Mouse (Mus musculus) liver, embryonic 14.5 days (tissue): ENCODE data around the gene Cep85l. TPM values are rescaled to one million over a fixed set of nuclear protein-coding genes. Genes with fewer than 3 reads are reported as not detected.

Experiments
- ATAC-seq: fragments of 200-750 bp; cut with Nextera tagmentation; 2 replicates; pipeline ENCODE4 v1.8.0; 2017; ENCODE audit warnings: moderate number of reproducible peaks, mild to moderate bottlenecking, moderate library complexity; ENCODE audit not compliant: insufficient read depth
- DNase-seq, 3 experiments: peaks; one replicate each; pipeline ENCODE4 v3.0.0-alpha.2; 2012 to 2013; ENCODE audit warnings: low read depth in 3 of 3, low spot score in 3 of 3
- H3K27ac ChIP-seq: fragments of 300-500 bp; sonication (generic); 2 replicates; pipeline ENCODE4 v1.5.1; 2014; ENCODE audit warnings: moderate library complexity, mild to moderate bottlenecking, control low read depth, inconsistent platforms
- H3K27me3 ChIP-seq: fragments of 300-500 bp; sonication (generic); 2 replicates; pipeline ENCODE4 v1.6.1; 2014; ENCODE audit warnings: mild to moderate bottlenecking, low read length, moderate library complexity; ENCODE audit not compliant: control insufficient read depth, insufficient read depth
- H3K36me3 ChIP-seq: fragments of 300-500 bp; sonication (generic); replicated peaks from 2 replicates; pipeline ENCODE4 v1.6.1; 2014; ENCODE audit warnings: low read depth; ENCODE audit not compliant: control insufficient read depth, insufficient read depth
- H3K4me1 ChIP-seq, 2 experiments: fragments of 200-500 bp in 1 of 2; fragments of 300-500 bp in 1 of 2; sonication (generic) in 1 of 2; replicated peaks; 2 replicates each; pipeline ENCODE4 v1.6.1; 2012 to 2014; ENCODE audit warnings: antibody characterized with exemption in 1 of 2, inconsistent platforms in 1 of 2, low read length in 1 of 2; ENCODE audit not compliant: control insufficient read depth in 2 of 2, insufficient read depth in 2 of 2
- H3K4me2 ChIP-seq: fragments of 300-500 bp; sonication (generic); 2 replicates; pipeline ENCODE4 v1.6.1; 2014; ENCODE audit warnings: low read depth, mild to moderate bottlenecking, control low read depth, moderate library complexity
- H3K4me3 ChIP-seq, 2 experiments: fragments of 200-500 bp in 1 of 2; fragments of 300-500 bp in 1 of 2; sonication (generic) in 1 of 2; 2 replicates each; pipeline ENCODE4 v1.5.1; 2012 to 2014; ENCODE audit warnings: low read depth in 2 of 2, low read length in 2 of 2, mild to moderate bottlenecking in 2 of 2, control low read depth in 1 of 2, inconsistent platforms in 1 of 2, moderate library complexity in 1 of 2; ENCODE audit not compliant: insufficient read depth in 1 of 2
- H3K9ac ChIP-seq: fragments of 300-500 bp; sonication (generic); replicated peaks from 2 replicates; pipeline ENCODE4 v1.6.1; 2014; ENCODE audit warnings: mild to moderate bottlenecking, control low read depth, moderate library complexity
- H3K9me3 ChIP-seq: fragments of 300-500 bp; sonication (generic); 2 replicates; pipeline ENCODE4 v1.6.1; 2016; ENCODE audit warnings: low read length, mixed read lengths; ENCODE audit not compliant: control insufficient read depth
- CTCF ChIP-seq: IDR thresholded peaks from 2 replicates; pipeline ENCODE4 v1.5.1; 2016; ENCODE audit warnings: antibody characterized with exemption, low read depth, control low read depth
- EP300 ChIP-seq: IDR thresholded peaks from 2 replicates; pipeline ENCODE4 v1.6.1; 2016; ENCODE audit warnings: antibody characterized with exemption, low read depth
- WGBS: fragments of 180-500 bp; shearing (Covaris S2); extraction: QIAGEN DNeasy Blood & Tissue Kit; methylation state at CpG from one replicate; pipeline ENCODE4 v1.1.7; 2014; ENCODE audit not compliant: insufficient replicate concordance; 5-methylcytosine and 5-hydroxymethylcytosine counted together
- polyA plus RNA-seq, 2 experiments: library from polyadenylated mRNA; depleted of rRNA in 1 of 2; stranded (reverse) in 1 of 2; unstranded in 1 of 2; fragments of >200 nt; fragmentation: Nextera tagmentation in 1 of 2; extraction: Ambion mirVana in 1 of 2; gene quantifications; 2 replicates each; pipeline versions ENCODE4 v1.2.1 to v1.2.3; 2012 to 2014

Cep85l gene
- polyA plus RNA-seq, 2 experiments = 1.2 to 1.8 TPM

- Histone ChIP-seq H3K27ac (no peak overlapping the region), H3K9me3 (no peaks in the 10 kb centered on the region), H3K36me3 (no peaks in the 10 kb centered on the region), H3K9ac (no peak overlapping the region), H3K4me1 (peaks cover 16 to 22% of the 10 kb centered on the region in 2 experiments), H3K4me2 (peak overlapping the region; percentile 6; the same call in 1 of the 2 replicates), H3K4me3 (no peak overlapping the region), H3K27me3 (no peaks in the 10 kb centered on the region)
- no peak for DNase-seq
- peak; percentile 51; the same call in 1 of the 2 replicates for ATAC-seq
- TF ChIP-seq EP300 = no peak
- no peak for TF ChIP-seq CTCF
- WGBS = 25% methylated on average over 6 of the region's 6 CpGs
Observed at GRCm38 (mm10) chr10:53421613-53422012, 41.9 kb upstream of the Cep85l start.

- Histone ChIP-seq H3K9me3 (no peaks in the 10 kb centered on the region), H3K4me1 (peaks cover 8 to 17% of the 10 kb centered on the region in 2 experiments), H3K4me3 (no peak overlapping the region), H3K9ac (no peak overlapping the region), H3K27me3 (no peaks in the 10 kb centered on the region), H3K4me2 (no peak overlapping the region), H3K27ac (no peak overlapping the region), H3K36me3 (no peaks in the 10 kb centered on the region)
- no peak for TF ChIP-seq EP300
- no peak for TF ChIP-seq CTCF
- ATAC-seq (no peak), DNase-seq (no peak)
Observed at GRCm38 (mm10) chr10:53420069-53420468, 40.3 kb upstream of the Cep85l start.

DNA sequence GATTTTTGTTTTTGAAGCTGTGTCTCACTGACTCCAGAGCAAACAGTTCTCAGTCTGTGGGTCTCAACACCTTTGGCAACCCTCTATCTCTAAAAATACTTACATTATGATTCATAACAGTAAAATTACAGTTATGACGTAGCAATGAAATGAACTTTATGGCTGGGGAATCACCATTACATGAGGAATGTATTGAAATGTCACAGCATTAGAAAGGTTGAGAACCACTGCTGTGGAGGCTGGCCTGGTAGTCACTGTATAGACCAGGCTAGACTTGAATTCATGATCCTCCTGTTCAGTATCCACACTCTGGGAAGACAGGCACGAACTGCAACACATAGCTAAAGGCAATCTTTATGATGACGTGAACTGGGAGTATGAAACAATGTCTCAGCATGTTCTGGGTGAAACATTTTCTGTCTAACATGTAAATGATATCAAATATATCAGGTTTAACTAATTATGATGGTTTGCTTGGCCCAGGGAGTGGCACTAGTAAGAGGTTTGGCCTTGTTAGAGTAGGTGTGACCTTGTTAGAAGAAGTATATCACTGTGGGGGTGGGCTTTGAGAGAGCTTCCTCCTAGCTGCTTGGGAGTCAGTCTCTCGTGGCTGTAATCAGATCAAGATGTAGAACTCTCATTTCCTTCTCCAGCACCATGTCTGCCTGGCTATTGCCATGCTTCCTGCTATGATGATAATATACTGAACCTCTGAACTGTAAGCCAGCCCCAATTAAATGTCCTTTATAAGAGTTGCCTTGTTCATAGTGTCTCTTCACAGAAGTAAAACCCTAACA, 39.6 kb upstream of the Cep85l start:
- WGBS = 57% methylated on average over 4 of the region's 4 CpGs

GRCm38 (mm10) chr10:53417015-53417414, 37.3 kb upstream of the Cep85l start:
- ATAC-seq (no peak), DNase-seq (no peak)
- Histone ChIP-seq H3K9me3 (no peaks in the 10 kb centered on the region), H3K4me1 (peaks cover 4 to 12% of the 10 kb centered on the region in 2 experiments), H3K4me2 (no peak overlapping the region), H3K36me3 (no peaks in the 10 kb centered on the region), H3K4me3 (no peak overlapping the region), H3K27me3 (no peaks in the 10 kb centered on the region), H3K27ac (no peak overlapping the region), H3K9ac (no peak overlapping the region)
- WGBS = 21% methylated on average over 2 of the region's 2 CpGs
- no peak for TF ChIP-seq EP300

More for the DNA sequence above, 39.6 kb upstream of the Cep85l start:
- TF ChIP-seq CTCF (no peak), EP300 (no peak)
- Histone ChIP-seq H3K27me3 (no peaks in the 10 kb centered on the region), H3K27ac (no peak overlapping the region), H3K4me1 (peaks cover 8 to 17% of the 10 kb centered on the region in 2 experiments), H3K9ac (no peak overlapping the region), H3K9me3 (no peaks in the 10 kb centered on the region), H3K4me3 (no peak overlapping the region), H3K36me3 (no peaks in the 10 kb centered on the region), H3K4me2 (no peak overlapping the region)
- ATAC-seq (no peak), DNase-seq (no peak)

DNA sequence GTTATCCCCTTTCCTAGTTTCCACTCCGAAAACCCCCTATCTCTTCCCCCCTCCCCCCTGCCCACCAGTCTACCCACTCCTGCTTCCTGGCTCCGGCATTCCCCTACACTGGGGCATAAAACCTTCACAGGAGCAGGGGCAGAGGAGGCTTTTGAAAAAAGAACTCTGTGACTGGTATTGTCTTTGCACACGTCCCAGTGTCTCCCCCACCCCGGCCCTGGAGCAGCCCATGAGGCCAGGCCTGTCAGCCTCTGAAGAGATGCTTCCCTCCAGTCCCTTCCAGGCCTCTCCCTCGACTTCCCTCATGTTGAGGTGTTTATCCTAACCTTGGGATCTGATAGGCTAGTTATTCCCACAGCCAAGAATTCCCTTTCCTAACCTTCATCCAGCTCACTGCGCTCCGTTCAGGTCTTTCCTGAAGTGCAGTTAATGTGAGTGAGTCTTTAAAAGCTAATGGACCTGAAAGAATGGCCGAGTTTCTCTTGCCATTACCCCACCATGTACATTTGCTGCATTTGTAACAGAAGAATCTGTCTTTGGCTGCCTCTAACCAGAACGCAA, 36.5 kb upstream of the Cep85l start:
- WGBS = 58% methylated on average over 9 of the region's 9 CpGs
- no peak for DNase-seq
- Histone ChIP-seq H3K9ac (no peak overlapping the region), H3K4me3 (no peak overlapping the region), H3K27ac (no peak overlapping the region), H3K4me1 (peaks cover 0 to 4% of the 10 kb centered on the region in 2 experiments; a peak in 2 of 4 replicates), H3K36me3 (no peaks in the 10 kb centered on the region), H3K4me2 (no peak overlapping the region), H3K9me3 (no peaks in the 10 kb centered on the region), H3K27me3 (no peaks in the 10 kb centered on the region)
- TF ChIP-seq CTCF (no peak), EP300 (no peak)
- no peak for ATAC-seq
